Mouse (Mus musculus): Measurements from ENCODE around the gene Arsk. TPM values are rescaled to one million over a fixed set of nuclear protein-coding genes. Genes with fewer than 3 reads are reported as not detected.

Gene Arsk
- total RNA-seq (2022): 10 to 100 TPM in 1 of 4 experiments, 1 to 10 TPM in 3; 5.3 to 10.1 (median 6.9) TPM

DNA sequence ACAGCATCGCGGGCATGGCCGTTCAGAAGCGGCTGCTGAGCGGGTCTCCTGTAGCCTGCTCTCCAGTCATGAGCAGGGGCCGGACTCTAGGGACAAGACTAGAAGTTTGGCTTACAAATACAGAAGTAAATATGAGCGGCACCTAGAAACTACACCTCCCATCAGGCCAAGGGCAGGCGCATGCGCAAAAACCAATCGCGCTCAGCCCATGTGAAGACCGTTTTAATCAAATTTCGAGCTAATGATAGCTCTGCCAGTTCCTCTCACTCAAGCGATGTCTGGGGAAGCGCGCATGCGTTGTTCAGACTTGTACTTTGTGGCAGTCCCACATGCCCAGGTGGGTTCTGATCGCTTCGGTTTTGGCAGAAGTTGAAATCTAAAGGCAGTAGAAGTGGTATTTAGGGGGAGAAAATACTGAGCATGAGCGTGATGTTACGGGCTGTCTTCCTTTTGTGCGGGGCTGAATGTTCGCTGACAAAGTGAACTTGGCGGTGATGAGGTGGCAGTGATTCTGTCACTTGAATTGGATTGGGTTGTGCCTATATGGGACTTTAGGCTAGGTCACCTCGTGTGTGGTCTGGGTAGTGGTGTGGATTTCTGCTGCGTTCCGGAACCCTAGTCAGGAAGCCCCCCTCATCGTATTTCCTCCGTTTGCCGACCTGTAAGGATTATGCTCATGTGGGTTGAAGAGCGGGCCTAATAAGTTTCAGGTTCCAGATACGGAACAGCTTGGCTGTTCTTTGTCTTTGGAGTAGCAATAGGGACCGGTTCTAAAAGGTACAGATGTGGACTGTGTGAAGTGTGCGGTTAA is at the start of gene Arsk, which contains the start of gene Ttc37:
Gene Arsk (minus strand): TSS at position 168 of the 811 bp plus-strand sequence.
Gene Ttc37 (plus strand): TSS at position 242 of the 811 bp plus-strand sequence.
- peak; percentile 86 to 95 for DNase-seq (ENCODE audit: low spot score in 2 of 2)

- no peak for DNase-seq (ENCODE audit: low spot score in 2 of 2)
Measured at GRCm38 (mm10) chr13:76141117-76141808, 42.8 kb upstream of the Arsk start.

- DNase-seq (ENCODE audit: low spot score in 2 of 2): no peak
Measured at GRCm38 (mm10) chr13:76138862-76139261, 40.4 kb upstream of the Arsk start.

DNA sequence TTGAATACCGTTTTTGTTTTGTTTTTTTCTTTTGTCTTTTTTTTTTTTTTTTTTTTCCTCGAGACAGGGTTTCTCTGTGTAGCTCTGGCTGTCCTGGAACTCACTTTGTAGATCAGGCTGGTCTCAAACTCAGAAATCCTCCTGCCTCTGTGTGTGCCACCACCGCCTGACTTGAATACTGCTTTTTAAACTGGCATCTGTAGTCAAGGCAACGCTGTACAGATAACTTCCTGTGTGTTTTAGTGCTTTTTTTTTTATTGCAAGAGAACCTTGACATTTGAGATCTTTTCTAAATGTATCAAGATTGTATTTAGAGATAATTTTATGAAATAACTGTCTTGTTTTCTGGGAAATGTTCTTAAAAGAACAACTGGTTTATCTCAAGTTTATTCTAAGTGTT is 34.0 kb upstream of the Arsk start:
- DNase-seq (ENCODE audit: low spot score in 2 of 2): no peak

- no peak for DNase-seq (ENCODE audit: low spot score in 2 of 2)
Measured at GRCm38 (mm10) chr13:76128799-76129198, 30.3 kb upstream of the Arsk start.

- DNase-seq (ENCODE audit: low spot score in 2 of 2): no peak
Measured at GRCm38 (mm10) chr13:76109069-76109824, 10.8 kb upstream of the Arsk start.

- no peak for DNase-seq (ENCODE audit: low spot score in 2 of 2)
Measured at GRCm38 (mm10) chr13:76101989-76102388, 3.5 kb upstream of the Arsk start.

GRCm38 (mm10) chr13:76098116-76098492 is 356 bp downstream of the Arsk start:
- peak in 1 of 2 experiments; percentile 60 for DNase-seq (ENCODE audit: low spot score in 2 of 2)

DNA sequence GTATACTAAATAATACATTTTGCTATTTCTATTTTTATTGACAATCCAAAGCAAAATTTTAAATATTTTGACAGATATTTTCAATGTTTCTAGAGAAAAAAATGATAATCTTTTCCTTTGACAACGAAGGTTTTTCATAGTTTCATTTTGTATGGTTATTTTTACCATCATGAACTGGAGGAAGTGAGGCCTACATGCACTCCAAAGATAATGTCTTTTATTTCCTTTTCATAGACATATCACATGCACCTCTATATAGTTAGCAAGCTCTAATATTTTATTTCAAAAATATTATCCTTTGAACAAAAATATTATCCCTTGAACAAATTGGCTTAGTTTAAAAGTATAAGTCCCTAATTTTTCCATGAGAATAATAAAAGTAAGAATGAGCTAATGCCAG is 24.1 kb downstream of the Arsk start:
- no peak for DNase-seq (ENCODE audit: low spot score in 2 of 2)

DNA sequence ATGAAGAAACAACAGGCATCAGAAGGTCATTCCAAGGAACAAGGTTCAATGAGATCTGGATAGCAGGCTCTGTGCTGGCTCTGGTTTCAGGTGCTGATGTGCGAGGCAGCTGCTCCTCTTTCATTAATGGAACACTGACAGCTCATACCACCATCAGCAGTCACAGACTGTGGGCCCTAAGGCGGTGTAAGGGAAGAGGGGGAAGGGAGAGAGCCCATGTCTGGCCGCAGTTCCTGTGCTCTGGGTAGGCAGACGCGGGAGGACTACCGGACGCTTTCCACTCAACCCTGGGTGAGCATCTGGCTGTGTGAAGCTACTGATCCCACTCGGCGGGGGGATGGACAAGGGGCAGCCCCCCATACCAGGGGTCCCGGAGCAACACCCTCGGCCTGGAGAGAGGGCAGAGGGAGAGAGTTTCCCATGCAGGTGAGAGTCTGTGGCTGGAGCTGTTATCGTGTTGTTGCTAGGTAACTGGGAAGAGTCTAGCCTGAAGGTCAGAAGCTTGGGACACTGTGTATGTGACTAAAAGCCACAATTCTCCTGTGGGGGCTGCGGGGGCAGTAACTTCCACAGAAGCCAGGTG is 34.0 kb downstream of the Arsk start:
- DNase-seq (ENCODE audit: low spot score in 2 of 2): no peak

DNA sequence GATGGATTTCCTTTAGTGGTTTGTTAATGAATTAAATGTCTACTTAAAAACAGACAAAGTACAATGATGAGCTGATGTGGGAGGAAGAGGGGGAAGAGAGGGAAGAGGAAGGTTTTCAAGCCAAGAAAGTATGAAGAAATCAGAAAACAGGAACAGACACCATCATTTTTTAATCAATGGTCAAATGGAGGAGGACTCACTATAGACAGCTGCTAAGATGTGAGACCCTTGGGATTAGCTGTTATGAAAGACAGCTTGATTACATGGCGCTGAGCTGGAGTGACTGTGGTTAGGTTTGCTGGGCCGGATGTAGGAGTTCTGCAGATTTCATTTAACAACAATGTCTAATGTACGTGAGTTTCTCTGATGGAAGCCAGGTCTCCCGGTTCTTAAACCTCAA is 34.9 kb downstream of the Arsk start:
- DNase-seq (ENCODE audit: low spot score in 2 of 2): no peak

- no peak for DNase-seq (ENCODE audit: low spot score in 2 of 2)
Measured at GRCm38 (mm10) chr13:76062569-76062968, 35.9 kb downstream of the Arsk start.

GRCm38 (mm10) chr13:76062126-76062525 is 36.3 kb downstream of the Arsk start:
- no peak for DNase-seq (ENCODE audit: low spot score in 2 of 2)

DNA sequence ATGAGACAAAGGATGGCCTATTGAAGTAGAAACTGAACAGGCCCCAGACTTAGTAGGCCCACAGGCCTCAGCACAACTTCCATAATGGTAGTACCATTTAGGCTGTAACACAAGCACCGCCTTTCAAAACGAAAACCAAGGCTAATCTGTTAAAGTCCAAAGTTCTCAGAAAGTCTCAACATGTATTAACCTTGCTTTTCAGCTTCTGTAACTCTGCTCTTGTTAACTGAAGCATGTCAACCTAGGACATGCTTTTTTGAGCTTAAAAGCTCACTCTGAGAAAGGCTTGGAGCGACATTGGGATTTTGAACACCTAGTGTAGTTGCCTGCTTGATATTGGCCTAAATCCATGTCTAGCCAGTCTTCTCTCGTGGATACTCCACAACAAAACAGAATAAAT is 38.9 kb downstream of the Arsk start:
- no peak for DNase-seq (ENCODE audit: low spot score in 2 of 2)

DNA sequence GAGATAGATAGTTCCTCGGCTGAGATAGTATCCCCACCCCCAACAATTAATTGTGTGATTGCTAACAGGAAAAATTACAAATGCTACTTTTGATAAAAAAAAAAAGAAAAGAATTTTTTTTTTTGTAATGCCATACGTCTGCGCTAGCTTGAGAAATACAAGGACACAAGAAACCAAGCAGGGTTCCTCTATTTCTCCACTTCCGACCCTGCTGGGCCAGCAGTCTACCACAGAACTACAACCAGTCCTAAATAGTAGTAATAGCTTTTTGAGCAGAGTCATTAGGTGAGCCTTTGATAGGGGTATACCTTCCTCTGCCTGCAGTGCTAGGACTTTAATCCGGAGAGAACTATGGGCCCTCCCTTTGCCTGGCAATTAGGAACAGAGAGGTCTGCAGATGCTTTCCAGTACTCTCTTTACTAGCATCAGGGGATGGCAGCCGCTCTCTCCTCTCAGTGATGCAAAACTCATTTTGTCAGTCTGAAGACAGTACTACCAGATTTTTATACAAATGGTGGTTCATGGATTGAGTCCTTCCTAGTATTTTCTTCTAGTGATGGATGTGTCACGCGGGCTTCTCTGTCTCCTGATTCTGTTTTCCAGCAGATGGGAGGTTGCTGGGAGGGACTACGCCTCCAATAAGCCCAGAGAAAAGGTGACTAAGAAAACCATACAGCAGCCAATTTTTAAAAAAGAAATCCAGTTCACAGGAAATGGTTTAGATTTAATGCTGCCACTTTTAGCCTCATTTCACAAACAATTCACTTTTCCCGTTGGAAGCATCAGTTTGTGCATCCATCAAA is 41.0 kb downstream of the Arsk start:
- DNase-seq (ENCODE audit: low spot score in 2 of 2): peak in 1 of 2 experiments; percentile 54

GRCm38 (mm10) chr13:76056896-76057266 is 41.6 kb downstream of the Arsk start, which contains the start of gene Gpr150:
Gpr150 (minus strand) TSS chr13:76056996.
- no peak for DNase-seq (ENCODE audit: low spot score in 2 of 2)

DNA sequence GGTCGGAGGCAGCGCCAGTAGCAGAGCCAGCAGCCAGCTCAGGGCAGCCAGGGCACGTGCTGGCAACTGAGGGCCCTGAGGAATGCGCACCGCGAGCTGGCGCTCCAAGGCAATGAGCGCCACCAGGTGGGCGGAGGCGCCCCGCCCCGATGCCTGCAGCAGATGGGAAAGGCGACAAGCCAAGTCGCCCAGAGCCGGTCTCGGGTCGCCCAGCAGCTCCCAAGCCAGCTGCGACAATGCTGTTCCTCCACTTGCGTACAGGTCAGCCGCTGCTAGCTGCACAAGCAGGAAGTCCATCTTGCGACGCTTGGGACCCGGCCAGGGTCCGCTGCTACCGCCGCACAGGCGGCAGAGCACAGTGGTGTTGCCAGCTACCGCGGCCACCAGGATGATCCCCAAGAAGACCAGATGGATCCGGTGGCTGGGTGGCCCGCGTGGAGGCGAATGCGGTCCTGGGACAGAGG is 42.2 kb downstream of the Arsk start:
- peak; percentile 64 to 81 for DNase-seq (ENCODE audit: low spot score in 2 of 2)

DNA sequence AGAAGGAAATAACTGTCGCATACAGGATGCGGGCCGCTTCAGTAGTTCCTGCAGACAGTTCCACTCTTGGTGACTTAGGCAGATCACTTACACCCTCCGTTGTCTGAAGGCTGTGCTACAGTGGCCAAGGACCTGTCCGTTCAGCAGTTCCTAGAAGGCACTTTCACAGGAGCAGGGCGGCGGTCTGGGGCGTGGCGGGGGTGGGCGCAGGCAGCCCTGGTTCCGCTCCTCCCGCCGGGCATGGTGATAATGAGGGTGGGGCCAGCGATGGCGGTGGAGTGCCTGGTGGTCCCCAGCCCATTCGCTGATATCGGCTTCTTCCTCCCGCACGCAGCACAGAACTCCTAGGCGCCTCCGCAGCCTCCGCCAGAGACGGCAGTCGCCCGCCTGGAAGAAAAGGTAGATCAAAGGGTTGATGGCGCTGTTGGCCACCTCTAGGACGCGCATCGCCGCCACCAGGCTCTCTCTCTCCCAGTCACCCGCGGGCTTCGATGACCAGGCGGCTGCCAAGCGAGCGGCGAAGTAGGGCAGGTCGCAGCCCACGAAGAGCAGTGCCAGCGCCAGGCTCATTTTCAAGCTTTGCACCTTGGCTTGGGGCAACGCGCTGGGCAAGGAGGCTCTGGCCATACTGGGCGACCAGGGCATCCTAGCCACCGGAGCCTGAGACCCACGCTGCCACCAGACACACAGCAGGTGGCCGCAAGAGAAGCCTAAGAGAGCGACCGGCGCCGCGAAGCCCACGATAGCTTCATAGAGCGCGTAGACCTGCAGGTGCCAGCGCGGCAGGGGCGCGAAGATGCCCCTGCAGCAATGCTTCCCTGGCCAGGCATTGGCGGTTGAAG is 42.8 kb downstream of the Arsk start:
- DNase-seq (ENCODE audit: low spot score in 2 of 2): peak; percentile 27 to 35

- no peak for DNase-seq (ENCODE audit: low spot score in 2 of 2)
Measured at GRCm38 (mm10) chr13:76044971-76045370, 53.5 kb downstream of the Arsk start.

DNA sequence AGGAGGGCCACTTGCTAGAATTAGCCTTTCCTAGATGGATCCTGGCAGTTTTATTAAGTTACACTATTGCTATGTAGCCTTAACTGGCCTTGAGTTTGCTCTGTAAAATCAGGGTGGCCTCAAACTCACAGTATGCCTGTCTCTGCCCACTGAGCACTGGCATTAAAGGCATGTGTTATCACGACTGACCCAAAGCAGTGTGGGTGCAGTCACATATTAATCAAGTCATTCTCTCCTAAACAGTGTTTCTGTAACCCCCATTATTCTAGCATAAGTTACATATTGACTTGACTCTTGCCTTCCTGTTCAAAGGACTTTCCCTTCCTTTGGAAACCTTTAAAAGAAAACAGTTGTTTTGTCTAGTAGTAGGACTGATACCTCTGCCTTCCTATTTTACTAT is 56.0 kb downstream of the Arsk start:
- no peak for DNase-seq (ENCODE audit: low spot score in 2 of 2)
